Mouse (Mus musculus) CD4-positive helper T cell, adult 2 months (primary cell): ENCODE measurements around the gene Slc6a6.

Experiments used
- DNase-seq: peaks from one replicate; pipeline ENCODE4 v3.0.0-alpha.2; 2012; ENCODE audit warnings: low read depth, missing footprints, low spot score

The Slc6a6 gene

GRCm38 (mm10) chr6:91683602-91684473 is at the start of gene Slc6a6:
TSS of gene Slc6a6 (plus strand) at chr6:91684053.
- DNase-seq, result peak; percentile 94

DNA sequence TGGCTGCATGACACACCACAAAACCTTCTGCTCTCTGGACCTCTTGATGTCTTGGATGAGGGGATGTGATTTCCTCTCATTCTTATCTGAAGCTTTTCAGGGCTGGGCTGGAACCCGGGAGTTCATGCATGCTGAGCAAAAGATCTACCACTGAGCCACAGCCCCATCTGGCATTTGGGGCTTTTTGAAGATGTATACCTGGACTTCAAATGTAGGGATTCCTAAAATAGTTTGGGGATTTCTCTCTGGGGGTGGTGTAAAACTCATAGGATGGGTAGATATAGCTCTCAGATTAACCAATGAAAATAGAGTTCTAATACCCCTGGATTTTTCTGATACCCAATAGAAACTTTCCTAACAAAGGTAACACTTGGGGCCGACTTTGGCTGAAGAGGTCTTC is 49.4 kb upstream of the Slc6a6 start:
- DNase-seq, result no peak

DNA sequence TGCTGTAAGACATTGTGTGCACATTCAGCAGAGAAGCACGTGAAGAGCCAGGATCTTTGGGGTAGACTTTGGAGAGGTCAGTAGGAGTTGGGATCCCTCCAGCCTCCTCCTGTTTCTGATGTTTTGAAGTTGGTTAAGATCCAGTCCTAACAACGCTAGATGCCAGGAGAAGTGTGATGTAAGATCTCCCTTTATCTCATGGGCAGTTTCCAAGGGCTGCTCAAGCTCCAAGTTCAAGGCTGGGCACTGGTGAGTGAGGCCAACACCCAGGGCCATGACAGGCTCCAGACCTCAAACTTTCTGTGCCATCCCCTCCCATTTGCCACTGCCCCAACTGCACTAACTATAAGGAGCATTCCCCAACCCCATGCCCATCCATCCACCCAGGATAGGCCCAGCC is 49.0 kb upstream of the Slc6a6 start:
- DNase-seq, result no peak

DNA sequence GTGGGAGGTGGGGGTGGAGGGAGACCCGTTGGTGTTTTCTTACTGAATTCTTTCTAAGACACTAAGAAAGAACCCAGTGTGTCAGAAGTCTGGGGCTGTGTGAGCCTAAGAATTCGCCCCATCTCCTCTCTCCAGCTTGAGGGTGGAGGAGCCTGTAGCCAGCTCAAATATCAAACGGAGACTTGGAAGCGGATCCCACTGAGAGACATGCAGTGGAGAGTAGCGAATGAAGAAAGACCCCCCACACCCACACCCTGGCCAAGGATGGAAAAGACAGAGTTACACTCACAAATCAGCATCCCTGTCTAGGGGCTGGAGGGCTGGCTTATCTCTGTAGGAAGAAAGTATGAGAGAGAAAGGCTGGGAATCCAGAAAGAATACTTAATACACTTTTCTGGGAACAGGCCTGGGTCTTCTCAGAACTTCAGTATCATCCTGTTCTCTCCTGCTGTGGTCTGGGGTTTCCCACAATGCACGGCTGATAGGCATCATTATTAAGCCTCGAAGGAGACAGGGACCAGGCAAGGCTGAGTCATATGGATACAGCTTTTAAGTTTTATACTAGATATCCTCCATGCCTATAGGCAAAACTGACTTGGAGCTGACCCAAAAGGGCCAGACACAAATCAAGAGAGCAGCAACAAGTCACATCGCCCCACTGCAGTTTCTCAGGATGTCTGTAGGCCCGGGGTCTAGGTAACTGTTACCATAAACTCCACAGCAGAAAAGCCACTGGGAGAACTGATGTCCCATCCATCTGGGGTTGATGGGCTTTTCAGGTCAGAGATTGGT is 45.5 kb upstream of the Slc6a6 start:
- DNase-seq, result no peak

DNA sequence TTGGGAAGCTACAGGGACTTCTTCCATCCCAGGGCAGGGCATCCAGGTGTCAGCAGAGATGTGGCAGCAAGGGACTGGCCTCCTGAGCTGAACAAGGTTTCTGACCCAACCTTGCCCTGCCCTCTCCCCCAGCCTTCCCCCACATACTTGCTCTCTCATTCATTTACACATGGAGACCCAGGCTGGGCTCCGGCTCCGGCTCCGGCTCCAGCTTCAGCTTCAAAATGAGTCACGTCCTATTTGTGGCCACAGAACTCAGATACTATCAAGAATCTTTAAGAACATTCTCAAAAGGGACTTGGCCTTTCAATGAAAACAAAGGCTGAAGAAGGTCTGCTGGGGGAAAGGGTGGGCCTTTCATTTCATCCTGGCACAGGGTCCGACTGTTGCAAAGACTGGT is 40.8 kb upstream of the Slc6a6 start:
- no peak for DNase-seq

DNA sequence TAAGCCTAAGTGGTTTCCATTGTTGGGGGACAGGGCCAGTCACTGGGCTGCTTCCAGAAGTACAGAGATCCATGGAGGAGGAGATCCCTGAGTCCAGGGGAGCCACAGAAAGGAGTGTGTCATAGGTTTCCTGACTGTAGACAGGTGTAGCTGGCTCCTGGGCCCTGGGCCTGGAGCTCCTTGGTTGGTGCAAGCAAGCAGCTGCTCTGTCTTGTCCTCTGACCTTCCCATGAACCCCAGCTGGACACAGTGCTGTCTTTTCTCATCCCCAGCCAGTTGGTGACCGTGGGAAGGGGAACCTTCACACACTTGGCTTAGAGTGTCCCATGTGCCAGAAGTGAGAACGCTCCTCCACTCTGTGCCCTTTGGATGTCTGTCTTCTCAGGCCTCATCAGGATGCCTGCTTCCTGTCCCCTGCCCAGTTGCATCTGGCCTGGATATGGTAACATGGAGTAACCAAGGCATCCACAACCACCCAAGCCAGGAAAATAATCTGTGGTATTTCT is 40.4 kb upstream of the Slc6a6 start:
- DNase-seq, result no peak

DNA sequence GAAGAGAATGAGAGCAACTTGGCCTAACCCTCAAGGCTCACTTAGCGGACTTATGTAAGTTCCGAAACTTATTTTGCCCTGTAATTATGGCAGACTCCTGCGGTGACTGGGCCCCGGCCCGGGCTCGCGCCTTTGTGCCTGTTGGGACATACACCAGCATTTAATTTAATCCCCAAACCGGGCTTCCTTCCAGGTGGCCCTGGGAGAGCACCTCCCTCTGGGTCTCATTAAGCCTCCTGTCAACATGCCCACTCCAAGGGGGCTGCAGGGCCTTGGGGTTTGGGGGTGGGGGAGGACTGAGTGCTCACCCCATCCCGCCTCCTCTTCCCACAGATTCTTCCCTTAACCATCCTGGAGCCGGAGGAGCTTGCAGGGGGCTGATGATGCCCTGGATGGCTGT is 37.8 kb upstream of the Slc6a6 start:
- no peak for DNase-seq

DNA sequence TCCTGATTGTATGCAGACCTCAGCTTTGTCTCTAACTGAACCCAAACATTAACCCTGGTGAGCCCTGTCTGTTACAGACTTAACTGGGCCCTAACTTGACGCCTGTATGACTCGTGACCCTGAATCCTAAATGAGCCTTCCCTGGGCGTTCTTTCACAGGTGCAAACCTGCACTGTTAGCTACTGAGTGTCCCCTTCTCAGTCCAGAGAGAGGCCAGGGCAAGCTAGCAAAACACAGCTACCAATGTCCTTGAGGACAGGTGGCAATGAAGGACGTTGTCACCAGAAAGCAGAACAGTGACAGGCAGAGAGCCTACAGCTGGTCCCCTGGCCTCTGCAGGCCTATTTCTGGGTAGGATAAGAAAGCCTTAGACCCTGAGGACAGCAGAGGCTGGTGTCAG is 37.0 kb upstream of the Slc6a6 start:
- no peak for DNase-seq

DNA sequence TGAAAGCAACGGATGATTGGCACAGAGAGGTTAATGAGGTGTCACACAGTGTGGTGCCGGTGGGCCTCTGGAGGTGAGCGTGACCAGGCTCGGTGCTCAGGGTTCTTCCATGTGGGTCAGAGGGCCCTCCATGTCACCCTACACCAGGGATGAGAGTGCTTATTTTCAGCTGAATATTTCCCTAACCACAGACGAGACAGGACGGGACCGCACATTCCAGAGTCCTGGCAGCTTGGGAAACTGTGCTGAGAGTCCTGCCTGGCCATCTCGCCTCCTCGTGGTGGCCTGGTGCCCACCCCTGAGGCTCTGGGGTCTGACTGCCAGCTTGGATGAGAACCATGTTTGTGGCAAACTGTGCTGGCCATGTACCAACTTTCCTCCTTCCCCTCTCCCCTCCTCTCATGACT is 36.5 kb upstream of the Slc6a6 start:
- no peak for DNase-seq

DNA sequence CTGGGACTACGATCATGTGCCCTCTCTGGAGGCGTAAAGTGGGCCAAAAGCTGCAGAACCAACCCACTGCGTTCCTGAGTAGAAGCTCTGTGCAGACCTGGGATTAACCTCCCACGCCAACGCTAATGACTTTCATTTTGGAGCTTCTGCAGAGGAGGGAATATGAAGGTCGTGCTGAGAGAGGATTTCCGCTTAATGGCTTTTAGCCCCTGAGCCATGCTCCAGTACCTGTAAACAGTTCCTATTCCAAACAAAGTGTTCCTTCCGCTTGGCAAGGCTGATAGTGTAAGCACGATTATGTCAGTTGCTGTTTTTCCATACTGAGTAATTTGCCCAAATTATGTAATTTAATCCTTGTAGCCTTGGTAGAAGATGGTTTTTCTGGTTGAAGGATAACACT is 33.6 kb upstream of the Slc6a6 start:
- no peak for DNase-seq

DNA sequence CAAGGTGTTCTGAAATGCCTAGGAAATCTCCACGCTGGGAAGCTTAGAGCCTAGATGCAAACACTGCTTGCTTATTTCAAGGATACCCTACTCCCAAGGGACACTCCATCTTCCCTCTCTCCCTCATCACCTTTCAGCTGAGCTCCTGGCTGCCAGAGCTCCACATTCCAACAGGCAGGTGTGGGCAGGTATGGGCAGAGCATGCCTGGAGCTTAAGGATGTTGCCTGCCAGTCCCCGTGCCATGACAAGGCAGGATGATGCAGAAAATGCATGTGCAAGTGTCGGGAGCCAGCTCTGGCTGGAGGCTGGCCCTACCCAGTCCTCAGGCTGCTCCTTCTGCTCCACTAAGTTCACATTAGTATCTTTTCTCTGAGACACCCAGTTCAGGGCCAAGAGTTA is 31.6 kb upstream of the Slc6a6 start:
- DNase-seq, result no peak

DNA sequence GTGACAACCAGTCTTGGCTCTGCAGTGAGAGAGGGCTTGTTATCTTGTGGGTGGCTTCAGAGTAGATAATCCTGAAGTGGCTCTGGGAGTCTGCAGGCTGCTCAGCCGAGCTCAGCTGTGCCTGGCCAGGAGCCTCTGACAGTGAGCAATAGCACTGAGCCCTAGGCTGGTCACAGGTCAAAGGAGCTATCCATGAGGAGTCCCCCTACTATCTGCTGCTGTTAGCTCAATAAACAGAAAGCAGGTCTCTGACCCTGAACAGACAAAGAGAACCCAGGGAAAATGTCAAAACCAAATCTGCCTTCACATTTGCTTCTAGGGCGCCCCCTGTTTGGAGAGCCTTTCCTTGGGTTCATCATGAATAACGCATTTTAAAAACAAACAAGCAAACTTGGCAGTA is 28.6 kb upstream of the Slc6a6 start:
- no peak for DNase-seq

GRCm38 (mm10) chr6:91655874-91656433 is 27.9 kb upstream of the Slc6a6 start:
- no peak for DNase-seq

DNA sequence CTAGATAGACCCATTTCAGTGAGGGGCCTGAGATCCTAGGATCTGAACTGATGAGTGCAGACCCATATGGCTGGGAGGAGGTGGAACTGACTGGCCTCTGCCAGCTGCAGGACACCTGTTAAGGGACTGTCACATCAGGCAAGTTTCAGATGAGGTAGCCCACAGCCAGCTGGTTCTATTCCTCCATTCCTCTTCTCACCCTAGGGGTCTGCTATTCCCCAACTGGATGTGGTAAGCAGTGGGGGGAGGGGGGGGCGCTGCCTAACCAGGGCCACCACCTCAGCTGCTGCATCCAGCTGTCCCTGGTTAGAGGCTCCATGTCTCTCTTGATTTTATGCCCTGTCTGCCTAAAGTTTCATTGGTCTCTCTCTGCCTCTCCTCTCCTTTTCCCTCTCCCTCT is 25.6 kb upstream of the Slc6a6 start:
- DNase-seq, result no peak

GRCm38 (mm10) chr6:91659841-91660509 is 23.9 kb upstream of the Slc6a6 start:
- DNase-seq, result peak; percentile 17

- DNase-seq, result no peak
These were observed 21.6 kb upstream of the Slc6a6 start for GRCm38 (mm10) chr6:91662301-91662700.

DNA sequence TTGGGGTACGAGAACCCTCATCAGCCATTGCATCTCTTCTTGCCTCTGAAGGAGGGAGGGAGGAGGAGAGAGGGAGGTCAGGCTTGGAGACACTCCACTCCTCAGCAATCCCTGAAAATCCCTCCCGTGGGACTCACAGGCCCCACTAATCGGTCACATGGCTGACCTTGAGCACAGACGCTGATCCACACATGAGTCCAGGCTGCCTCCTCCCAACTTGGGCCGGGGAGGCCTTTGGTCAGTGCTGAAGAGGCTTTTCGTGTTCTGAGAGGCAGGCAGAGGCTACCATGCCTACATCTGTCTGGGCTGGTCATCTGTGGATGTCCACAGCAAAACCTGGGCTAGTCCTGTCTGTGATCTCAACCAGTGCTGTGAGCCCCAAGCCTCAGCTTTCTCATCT is 20.2 kb upstream of the Slc6a6 start:
- DNase-seq, result no peak

DNA sequence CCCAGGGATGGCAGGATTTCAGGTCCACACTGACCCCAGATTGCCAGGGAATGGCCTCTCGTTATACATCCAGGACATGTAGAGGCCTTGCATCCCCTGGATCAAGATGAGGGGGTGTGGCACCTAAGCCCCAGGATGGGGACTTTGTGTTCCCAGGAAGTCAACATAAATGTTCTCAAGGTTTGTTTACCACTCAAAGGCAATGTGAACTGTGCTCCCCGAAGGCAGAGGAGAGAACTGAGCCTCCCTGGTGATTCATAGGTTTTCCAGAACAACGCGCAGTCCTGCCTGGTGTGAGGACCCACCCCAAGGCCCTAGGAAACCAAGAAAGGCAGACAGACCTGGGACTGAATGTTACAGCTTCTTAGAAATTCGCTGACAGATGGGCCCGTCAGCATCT is 18.6 kb upstream of the Slc6a6 start:
- no peak for DNase-seq

DNA sequence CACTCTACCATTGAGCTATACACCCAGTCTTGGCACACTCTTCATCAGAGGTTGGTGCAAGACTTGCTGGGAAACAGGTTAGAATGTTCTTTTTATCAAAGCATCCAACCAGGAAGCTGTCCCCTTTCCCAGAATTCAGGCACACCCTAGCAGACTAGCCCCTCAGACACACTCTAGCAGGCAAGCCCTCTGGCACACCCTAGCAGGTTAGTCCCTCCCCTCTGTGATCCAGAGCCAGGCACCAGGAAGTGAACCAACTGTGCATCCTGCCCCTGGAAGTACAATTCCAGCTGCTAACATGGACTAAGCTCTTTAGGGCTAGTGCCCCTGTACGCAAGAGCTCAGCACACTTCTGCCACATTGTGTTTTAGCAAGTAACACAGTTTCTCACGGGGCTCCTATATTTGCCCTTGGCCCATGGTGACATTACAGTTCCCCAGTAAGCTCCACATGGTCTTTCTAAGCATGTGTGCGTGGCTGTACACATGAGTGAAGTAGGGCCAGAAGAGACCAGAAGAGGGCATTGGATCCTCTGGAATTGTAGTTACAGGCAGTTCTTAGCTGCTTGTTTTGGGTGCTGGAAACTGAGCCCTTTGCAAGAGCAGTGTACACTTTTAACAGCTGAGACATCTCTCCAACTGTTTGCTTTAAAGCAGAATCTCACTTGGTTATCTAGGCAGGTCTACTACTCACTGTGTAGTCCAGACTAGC is 17.7 kb upstream of the Slc6a6 start:
- no peak for DNase-seq

DNA sequence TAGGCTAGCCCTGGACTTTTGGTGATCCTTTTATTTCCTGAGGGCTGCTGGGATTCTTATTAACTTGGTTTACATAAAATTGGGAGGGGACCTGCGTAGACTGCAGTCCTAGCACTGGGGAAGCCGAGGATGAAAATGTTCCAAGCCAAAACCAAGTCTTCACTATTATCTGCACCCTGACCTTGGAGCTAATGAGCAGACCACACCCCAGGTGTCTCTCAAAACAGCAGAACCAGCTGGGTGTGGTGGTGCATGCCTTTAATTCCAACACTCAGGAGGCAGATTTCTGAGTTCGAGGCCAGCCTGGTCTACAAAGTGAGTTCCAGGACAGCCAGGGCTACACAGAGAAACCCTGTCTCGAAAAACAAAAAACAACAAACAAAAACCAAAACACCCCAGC is 16.7 kb upstream of the Slc6a6 start:
- no peak for DNase-seq

GRCm38 (mm10) chr6:91668276-91668675 is 15.6 kb upstream of the Slc6a6 start:
- DNase-seq, result no peak
